Mouse (Mus musculus) spleen, postnatal 4 days (tissue): ENCODE data around the gene Fam32a.

Source experiments
- DNase-seq, 2 experiments: peaks; one replicate each; pipeline ENCODE4 v3.0.0; 2022; ENCODE audit warnings: low spot score in 2 of 2

The Fam32a gene

GRCm38 (mm10) chr8:72219541-72220363 lies at the start of gene Fam32a:
Gene Fam32a (plus strand): TSS chr8:72219730.
- peak; percentile 87 to 90 for DNase-seq

- peak; percentile 69 to 89 for DNase-seq
Observed at GRCm38 (mm10) chr8:72177346-72177925, 42.1 kb upstream of the Fam32a start.

- DNase-seq: no peak
Observed at GRCm38 (mm10) chr8:72183554-72184202, 35.9 kb upstream of the Fam32a start.

- DNase-seq: no peak
Observed at GRCm38 (mm10) chr8:72187793-72188331, 31.7 kb upstream of the Fam32a start.

- peak; percentile 50 to 76 for DNase-seq
Observed at GRCm38 (mm10) chr8:72189417-72190214, 29.9 kb upstream of the Fam32a start, which contains the start of gene Hsh2d. Gene Hsh2d (plus strand): TSS chr8:72189638.

- DNase-seq: no peak
Observed at GRCm38 (mm10) chr8:72190215-72190539, 29.4 kb upstream of the Fam32a start.

GRCm38 (mm10) chr8:72192065-72192464 lies 27.5 kb upstream of the Fam32a start:
- DNase-seq: no peak

- no peak for DNase-seq
Observed at GRCm38 (mm10) chr8:72197997-72198396, 21.5 kb upstream of the Fam32a start.

GRCm38 (mm10) chr8:72208582-72208981 lies 10.9 kb upstream of the Fam32a start:
- DNase-seq: no peak

GRCm38 (mm10) chr8:72210222-72210621 lies 9.3 kb upstream of the Fam32a start:
- DNase-seq: no peak

- DNase-seq: no peak
Observed at GRCm38 (mm10) chr8:72210710-72211109, 8.8 kb upstream of the Fam32a start.

GRCm38 (mm10) chr8:72211846-72212245 lies 7.7 kb upstream of the Fam32a start:
- DNase-seq: no peak

GRCm38 (mm10) chr8:72212751-72213150 lies 6.8 kb upstream of the Fam32a start, which contains the start of gene Cib3:
Gene Cib3 (minus strand): TSS chr8:72212837.
- DNase-seq: no peak

GRCm38 (mm10) chr8:72213536-72213935 lies 6.0 kb upstream of the Fam32a start, which contains the start of gene Gm11034:
Gene Gm11034 (minus strand): TSS chr8:72213636.
- no peak for DNase-seq

GRCm38 (mm10) chr8:72215060-72215459 lies 4.5 kb upstream of the Fam32a start:
- DNase-seq: peak in 1 of 2 experiments; percentile 46

GRCm38 (mm10) chr8:72215871-72216270 lies 3.7 kb upstream of the Fam32a start:
- DNase-seq: no peak

GRCm38 (mm10) chr8:72218781-72219540 lies 569 bp upstream of the Fam32a start:
- DNase-seq: no peak

- no peak for DNase-seq
Observed at GRCm38 (mm10) chr8:72220758-72221157, 1.2 kb downstream of the Fam32a start.

- no peak for DNase-seq
Observed at GRCm38 (mm10) chr8:72222656-72223055, 3.1 kb downstream of the Fam32a start.

- peak; percentile 97 to 98 for DNase-seq
Observed at GRCm38 (mm10) chr8:72239499-72240402, 20.2 kb downstream of the Fam32a start, which contains the start of gene Ap1m1. Gene Ap1m1 (plus strand): TSS chr8:72240018.
